Mouse (Mus musculus) C2C12 (cell line): ENCODE results near the gene Etfbkmt. TPM values are rescaled to one million over a fixed set of nuclear protein-coding genes. Genes with fewer than 3 reads are reported as not detected.

ENCODE experiments used
- H3K27me3 ChIP-seq: one replicate; pipeline ENCODE4 v1.6.1; 2011; ENCODE audit not compliant: control insufficient read depth, insufficient read depth, insufficient read length
- H3K36me3 ChIP-seq: one replicate; pipeline ENCODE4 v1.6.1; 2011; ENCODE audit not compliant: control insufficient read depth, insufficient read depth
- H3K4me3 ChIP-seq: one replicate; pipeline ENCODE4 v1.5.1; 2011; ENCODE audit warnings: mild to moderate bottlenecking, control low read depth; ENCODE audit not compliant: poor library complexity, insufficient read depth, severe bottlenecking
- H3K79me2 ChIP-seq: one replicate; pipeline ENCODE4 v1.6.1; 2011; ENCODE audit not compliant: control insufficient read depth, insufficient read depth
- H3K79me3 ChIP-seq: one replicate; pipeline ENCODE4 v1.6.1; 2011; ENCODE audit warnings: low read depth, control low read depth
- H3ac ChIP-seq: one replicate; pipeline ENCODE3; 2011; ENCODE audit warnings: low read depth; ENCODE audit not compliant: control insufficient read depth, insufficient read length
- CEBPB ChIP-seq: IDR thresholded peaks from one replicate; pipeline ENCODE4 v1.6.1; 2011; ENCODE audit warnings: low read depth, mild to moderate bottlenecking, control low read depth, moderate library complexity
- CTCF ChIP-seq: IDR thresholded peaks from one replicate; pipeline ENCODE4 v1.5.1; 2011; ENCODE audit not compliant: control insufficient read depth, insufficient read depth, insufficient read length
- FOSL1 ChIP-seq: IDR thresholded peaks from one replicate; pipeline ENCODE4 v1.8.0; 2011; ENCODE audit warnings: mild to moderate bottlenecking, low read length; ENCODE audit not compliant: poor library complexity, insufficient read depth, severe bottlenecking
- MAX ChIP-seq: IDR thresholded peaks from one replicate; pipeline ENCODE4 v1.6.1; 2011; ENCODE audit warnings: mild to moderate bottlenecking, control low read depth
- MYOD1 ChIP-seq: IDR thresholded peaks from one replicate; pipeline ENCODE4 v1.6.1; 2011; ENCODE audit warnings: low read depth; ENCODE audit not compliant: control insufficient read depth, insufficient read length
- MYOG ChIP-seq: IDR thresholded peaks from one replicate; pipeline ENCODE4 v1.6.1; 2011; ENCODE audit not compliant: control insufficient read depth, insufficient read length; ENCODE audit errors: extremely low read depth
- USF1 ChIP-seq: IDR thresholded peaks from one replicate; pipeline ENCODE4 v1.6.1; 2011; ENCODE audit warnings: low read depth, mild to moderate bottlenecking, control low read depth, moderate library complexity
- long read RNA-seq, 2 experiments: library from polyadenylated mRNA; unstranded; transcript quantifications; one replicate each; pipeline ENCODE4 v2.0.0; 2019 to 2020
- polyA plus RNA-seq: library from polyadenylated mRNA; unstranded; fragments of >200 nt; fragmentation: generic; extraction: Trizol; gene quantifications from one replicate; pipeline ENCODE4 v1.2.1, GENCODE M21; 2012; ENCODE audit warnings: missing spikeins

Etfbkmt gene
- polyA plus RNA-seq, result 2.2 TPM
- long read RNA-seq, experiment 1, partial matches to known transcripts, result 0 of 3 reads
- long read RNA-seq, experiment 1, other reads (novel, unspliced or antisense), result 1 of 3 reads
- long read RNA-seq, experiment 2, partial matches to known transcripts, result 0 of 2 reads
- long read RNA-seq, experiment 2, other reads (novel, unspliced or antisense), result 0 of 2 reads

DNA sequence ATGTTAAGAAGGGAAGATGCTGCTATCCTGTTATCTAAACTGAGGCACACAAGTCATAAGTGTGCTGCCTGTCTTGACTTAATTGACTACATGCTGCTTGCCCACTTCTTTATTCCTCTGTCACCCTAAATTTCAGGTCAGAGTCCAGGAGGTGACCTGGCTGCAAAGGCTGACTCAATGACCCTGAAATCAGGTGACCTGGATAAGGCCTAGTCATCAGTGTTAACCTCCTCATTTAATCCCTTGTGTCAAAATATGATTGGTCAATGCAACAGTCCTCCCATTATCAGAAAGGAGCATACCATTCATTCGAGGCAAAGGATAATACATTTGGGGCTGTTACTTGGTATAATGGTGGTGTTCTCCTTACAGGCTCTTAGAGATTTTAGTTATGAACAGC, at the start of gene Etfbkmt:
Etfbkmt (plus strand) TSS at position 379 of the 400 bp plus-strand sequence.
- Histone ChIP-seq H3K4me3 (no peak within 1 kb of the TSS), H3K36me3 (peaks cover 6% of the 10 kb centered on the region), H3K79me2 (peaks cover 9% of the 10 kb centered on the region), H3K79me3 (peaks cover 2% of the 10 kb centered on the region), H3K27me3 (no peaks in the 10 kb centered on the region), H3ac (no peak within 1 kb of the TSS)
- TF ChIP-seq CEBPB (no peak), MYOD1 (no peak), MYOG (no peak), CTCF (no peak), MAX (no peak), FOSL1 (no peak), USF1 (no peak)

DNA sequence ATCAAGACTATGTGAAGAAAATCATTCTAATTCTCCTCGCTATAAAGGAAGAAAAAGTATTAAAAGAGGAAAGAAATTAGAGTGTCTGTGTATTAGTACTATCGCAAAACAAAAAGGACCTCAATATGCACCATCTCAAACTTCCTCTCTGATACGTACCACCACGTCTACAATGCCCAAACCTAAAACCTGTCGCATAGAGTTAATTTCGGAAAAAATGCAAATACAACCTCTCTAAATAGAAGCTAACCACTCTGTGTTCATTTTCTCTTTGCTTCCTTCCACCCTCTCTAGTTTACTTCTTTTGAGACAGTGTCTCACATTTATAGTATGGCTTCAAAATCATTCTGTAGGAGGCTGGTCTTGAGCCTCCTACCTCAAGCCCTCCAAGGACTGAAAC, 47.2 kb upstream of the Etfbkmt start:
- Histone ChIP-seq H3K79me3 (peaks cover 39% of the 10 kb centered on the region), H3ac (no peak overlapping the region), H3K4me3 (no peak overlapping the region), H3K36me3 (no peaks in the 10 kb centered on the region), H3K79me2 (peaks cover 82% of the 10 kb centered on the region), H3K27me3 (no peaks in the 10 kb centered on the region)
- TF ChIP-seq USF1, result no peak
- TF ChIP-seq CEBPB, result no peak
- no peak for TF ChIP-seq MYOG
- no peak for TF ChIP-seq FOSL1
- TF ChIP-seq CTCF, result no peak
- TF ChIP-seq MAX, result no peak
- no peak for TF ChIP-seq MYOD1

DNA sequence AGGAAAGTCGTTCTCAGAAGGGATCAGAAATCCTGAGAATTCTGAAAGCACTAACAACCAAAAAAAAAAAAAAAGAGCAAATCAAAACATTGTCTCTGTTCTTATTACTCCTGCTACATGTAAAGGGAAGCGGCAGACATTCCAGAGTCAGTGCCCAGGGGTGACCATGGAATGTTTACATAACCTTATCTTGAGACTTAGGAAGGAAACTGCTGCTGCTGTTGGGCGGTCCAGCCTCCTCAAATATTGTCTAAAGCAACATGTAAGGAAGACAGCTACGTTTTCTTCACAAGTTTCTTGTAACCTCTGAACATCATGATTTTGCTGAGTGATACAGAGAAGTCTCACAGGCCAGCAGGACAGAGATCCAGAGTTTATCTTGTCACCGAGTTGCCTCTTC, 46.2 kb upstream of the Etfbkmt start:
- H3K27me3 ChIP-seq, result no peaks in the 10 kb centered on the region
- no peak overlapping the region for H3ac ChIP-seq
- TF ChIP-seq USF1 (no peak), MYOD1 (no peak), MYOG (no peak), FOSL1 (no peak), CEBPB (no peak), CTCF (no peak), MAX (no peak)
- no peak overlapping the region for H3K4me3 ChIP-seq
- no peaks in the 10 kb centered on the region for H3K36me3 ChIP-seq
- peaks cover 82% of the 10 kb centered on the region for H3K79me2 ChIP-seq
- H3K79me3 ChIP-seq, result peaks cover 42% of the 10 kb centered on the region

DNA sequence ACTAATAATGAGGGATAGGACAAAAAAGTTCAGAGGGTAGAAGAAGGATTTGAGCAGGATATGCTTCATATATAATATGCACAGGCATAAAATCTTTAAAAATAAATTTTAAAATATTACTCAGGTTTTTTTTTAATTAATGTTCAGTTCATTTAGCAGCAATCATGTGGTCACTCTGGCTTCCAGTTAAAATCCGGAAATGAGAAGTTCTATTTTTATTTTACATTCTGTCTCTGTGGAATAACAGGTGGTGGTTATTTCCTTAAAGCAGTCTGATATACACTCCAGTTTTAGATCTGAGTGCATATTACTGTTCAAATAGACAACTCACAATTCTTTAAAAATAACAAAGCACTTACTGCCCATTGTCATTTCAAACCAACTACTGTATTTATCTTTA, 45.1 kb upstream of the Etfbkmt start:
- H3K79me2 ChIP-seq, result peaks cover 82% of the 10 kb centered on the region
- H3K4me3 ChIP-seq, result no peak overlapping the region
- H3K27me3 ChIP-seq, result no peaks in the 10 kb centered on the region
- no peak overlapping the region for H3ac ChIP-seq
- no peaks in the 10 kb centered on the region for H3K36me3 ChIP-seq
- peaks cover 44% of the 10 kb centered on the region for H3K79me3 ChIP-seq
- TF ChIP-seq CEBPB (no peak), CTCF (no peak), MAX (no peak), MYOG (no peak), USF1 (no peak), MYOD1 (no peak), FOSL1 (no peak)

DNA sequence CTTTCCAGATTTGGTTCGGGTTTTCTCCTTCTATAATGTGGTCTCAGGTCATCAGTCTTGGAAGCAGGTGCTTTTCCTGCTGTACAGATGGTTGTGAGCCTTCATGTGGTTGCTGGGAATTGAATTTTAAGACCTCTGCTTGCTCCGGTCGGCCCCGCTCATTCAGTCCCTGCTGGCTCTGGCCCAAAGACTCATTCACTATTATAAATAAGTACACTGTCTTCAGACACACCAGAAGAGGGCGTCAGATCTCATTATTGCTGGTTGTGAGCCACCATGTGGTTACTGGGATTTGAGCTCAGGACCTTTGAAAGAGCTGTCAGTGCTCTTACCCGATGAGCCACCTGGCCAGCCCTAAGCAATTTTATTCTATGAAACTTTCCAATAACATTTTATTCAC, 44.3 kb upstream of the Etfbkmt start:
- Histone ChIP-seq H3K27me3 (no peaks in the 10 kb centered on the region), H3K79me2 (peaks cover 84% of the 10 kb centered on the region), H3K79me3 (peaks cover 49% of the 10 kb centered on the region), H3K4me3 (no peak overlapping the region), H3ac (no peak overlapping the region), H3K36me3 (no peaks in the 10 kb centered on the region)
- TF ChIP-seq CTCF (no peak), MYOD1 (no peak), MAX (no peak)

DNA sequence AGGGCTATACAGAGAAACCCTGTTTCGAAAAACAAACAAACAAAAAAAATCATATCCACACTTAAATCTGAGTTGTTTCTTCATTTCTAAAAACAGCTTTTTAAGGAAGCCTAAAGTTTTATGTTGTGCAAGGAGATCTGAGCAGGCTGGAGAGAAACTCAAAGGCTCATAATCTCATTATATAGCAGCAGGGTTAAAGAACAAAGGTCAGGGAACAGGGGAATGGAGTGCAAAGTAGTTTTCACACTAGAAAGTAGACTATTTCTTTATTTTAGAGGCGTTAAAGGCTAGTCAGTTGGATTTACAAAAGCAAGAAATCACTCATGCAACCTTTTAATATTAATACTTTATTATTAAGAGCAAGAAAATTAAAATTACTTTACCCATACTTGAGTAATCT, 43.4 kb upstream of the Etfbkmt start:
- peaks cover 89% of the 10 kb centered on the region for H3K79me2 ChIP-seq
- TF ChIP-seq CEBPB (no peak), MAX (no peak), USF1 (no peak), MYOD1 (no peak), FOSL1 (no peak), MYOG (no peak), CTCF (no peak)
- peaks cover 49% of the 10 kb centered on the region for H3K79me3 ChIP-seq
- H3ac ChIP-seq, result no peak overlapping the region
- H3K36me3 ChIP-seq, result no peaks in the 10 kb centered on the region
- H3K27me3 ChIP-seq, result no peaks in the 10 kb centered on the region
- H3K4me3 ChIP-seq, result no peak overlapping the region
